ENCODE assay signal across 22 mouse cellular contexts in the genomic region with DNA sequence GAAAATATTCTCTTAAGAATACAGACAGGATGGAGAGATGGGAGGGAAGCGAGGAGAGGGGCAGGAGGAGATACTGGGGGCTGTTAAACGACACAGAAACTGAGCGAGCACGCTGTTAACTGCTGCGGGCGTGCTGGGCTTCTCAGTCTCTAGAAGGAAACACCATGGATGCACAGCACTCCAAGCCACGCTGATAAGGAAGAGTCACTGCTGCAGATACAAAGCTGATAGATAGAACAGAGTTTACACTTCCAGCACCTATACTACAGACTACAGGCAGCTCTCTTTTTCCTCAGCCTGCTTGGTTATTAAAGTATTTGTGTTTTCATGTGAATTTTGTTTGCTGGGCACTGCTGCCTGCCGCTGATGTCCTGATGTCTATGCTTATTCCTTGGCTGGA. TPM values are rescaled to one million over a fixed set of nuclear protein-coding genes. Genes with fewer than 3 reads are reported as not detected.
DNase-seq lines count a peak whose midpoint lies in the region; ATAC-seq and TF ChIP-seq lines count a peak whose summit lies in the region.
"Had no signal": no experiment of that assay in that cellular context is flagged by ENCODE, and none has a peak within 500 bp of the region (broad histone marks: within the 10 kb centered on the region; RNA-seq: fewer than 3 reads in every experiment).

No protein-coding gene starts in this region.

- TF ChIP-seq POLR2A in kidney, adult 2 months (IDR thresholded peaks at IDR 0.05; ENCODE audit: low read depth, low read length), result no peak
- TF ChIP-seq POLR2A in lung, adult 2 months (IDR thresholded peaks at IDR 0.05; ENCODE audit: borderline replicate concordance, extremely low read depth, low read depth, low read length), result no peak

- no peak overlapping the region for H3K4me2 ChIP-seq in kidney, embryonic 14.5 days (replicated peaks; ENCODE audit: low read depth, low read length)
- no peak overlapping the region for H3K4me2 ChIP-seq in intestine, embryonic 14.5 days (ENCODE audit: low read length)
- H3K4me2 ChIP-seq in liver, embryonic 12.5 days, result peak overlapping the region; percentile 16
- H3K4me2 ChIP-seq: embryonic facial prominence, embryonic 15.5 days; hindbrain, embryonic 14.5 days; limb, embryonic 12.5 days; lung, embryonic 14.5 days; neural tube, embryonic 13.5 days had no signal

- H3K36me3 ChIP-seq in kidney, adult 2 months (ENCODE audit: control insufficient read depth, insufficient read depth, low read length), result peaks cover 4% of the 10 kb centered on the region; the same call in 1 of the 2 replicates
- H3K36me3 ChIP-seq in kidney, embryonic 14.5 days (ENCODE audit: control insufficient read depth, insufficient read depth, low read length), result peaks cover 21% of the 10 kb centered on the region
- H3K36me3 ChIP-seq in intestine, embryonic 14.5 days (ENCODE audit: control insufficient read depth, insufficient read depth, low read length), result peaks cover 39% of the 10 kb centered on the region
- H3K36me3 ChIP-seq in liver, embryonic 12.5 days, result peaks cover 33% of the 10 kb centered on the region

- TF ChIP-seq CTCF in kidney, adult 2 months (conservative IDR thresholded peaks at IDR 0.05; ENCODE audit: insufficient read depth, insufficient read length, low read depth, low read length), result no peak
- TF ChIP-seq CTCF in lung, adult 2 months (IDR thresholded peaks at IDR 0.05; ENCODE audit: insufficient read depth, low read length), result no peak

- ATAC-seq in kidney, embryonic 14.5 days (ENCODE audit: low FRiP score, low TSS enrichment), result no peak
- ATAC-seq in intestine, embryonic 14.5 days (replicated peaks; ENCODE audit: low FRiP score, low TSS enrichment, low read depth), result peak; percentile 36; the same call in 1 of the 2 replicates
- peak; percentile 72 for ATAC-seq in liver, embryonic 12.5 days
- 0 out of 2 replicates have a peak, but pooled peaks have one; percentile 31 for ATAC-seq in megakaryocyte progenitor cell, adult 5-6 weeks (replicated peaks; ENCODE audit: poor library complexity)
- ATAC-seq: forebrain, embryonic 14.5 days; inflammation-experienced regulatory T-cells, adult 6 months; midbrain, embryonic 16.5 days had no signal

- H3K27ac ChIP-seq in kidney, adult 2 months (ENCODE audit: insufficient read depth, low read depth, low read length), result peak overlapping the region; percentile 65
- H3K27ac ChIP-seq in kidney, embryonic 14.5 days (ENCODE audit: low read depth, low read length), result no peak overlapping the region
- no peak overlapping the region for H3K27ac ChIP-seq in intestine, embryonic 14.5 days (ENCODE audit: low read depth)
- H3K27ac ChIP-seq in liver, embryonic 12.5 days, result peak overlapping the region; percentile 45
- H3K27ac ChIP-seq: embryonic facial prominence, embryonic 15.5 days; heart, embryonic 10.5 days; hindbrain, embryonic 14.5 days; neural tube, embryonic 13.5 days had no signal

- H3K9me3 ChIP-seq in kidney, embryonic 14.5 days (ENCODE audit: control insufficient read depth, low read length), result no peaks in the 10 kb centered on the region
- H3K9me3 ChIP-seq in intestine, embryonic 14.5 days (ENCODE audit: control insufficient read depth, low read length), result no peaks in the 10 kb centered on the region
- no peaks in the 10 kb centered on the region for H3K9me3 ChIP-seq in liver, embryonic 12.5 days (replicated peaks)
- H3K9me3 ChIP-seq: embryonic facial prominence, embryonic 15.5 days; heart, embryonic 10.5 days; limb, embryonic 12.5 days; neural tube, embryonic 13.5 days had no signal

- H3K9ac ChIP-seq in kidney, embryonic 14.5 days (ENCODE audit: low read depth, low read length), result no peak overlapping the region
- H3K9ac ChIP-seq in intestine, embryonic 14.5 days (ENCODE audit: low read length), result no peak overlapping the region
- H3K9ac ChIP-seq in liver, embryonic 12.5 days, result no peak overlapping the region
- H3K9ac ChIP-seq: embryonic facial prominence, embryonic 15.5 days; hindbrain, embryonic 14.5 days; limb, embryonic 12.5 days; lung, embryonic 14.5 days; neural tube, embryonic 13.5 days had no signal

- DNase-seq in kidney, adult 2 months, result no peak
- DNase-seq in intestine, embryonic 14.5 days (ENCODE audit: low spot score), result no peak
- DNase-seq in lung, adult 2 months, result no peak
- DNase-seq in gastrocnemius, postnatal 14 days, result no peak
- DNase-seq: adrenal gland, postnatal 14 days; cerebellum, adult 8-10 months; heart, postnatal 4 days; lung, embryonic 14.5 days; thymus, adult 18-20 months; thymus, postnatal 4 days had no signal

- 51% methylated on average over 8 of the region's 8 CpGs for WGBS in kidney, adult 2 months
- 74% methylated on average over 8 of the region's 8 CpGs for WGBS in kidney, embryonic 14.5 days
- 42% methylated on average over 8 of the region's 8 CpGs for WGBS in intestine, embryonic 14.5 days
- WGBS in liver, embryonic 12.5 days (ENCODE audit: insufficient replicate concordance), result 41% methylated on average over 8 of the region's 8 CpGs
- WGBS in lung, adult 2 months, result 81% methylated on average over 8 of the region's 8 CpGs

- no peaks in the 10 kb centered on the region for H3K4me1 ChIP-seq in kidney, adult 2 months (ENCODE audit: control insufficient read depth, insufficient read depth, low read length)
- H3K4me1 ChIP-seq in kidney, embryonic 14.5 days (ENCODE audit: control insufficient read depth, insufficient read depth, low read length), result no peaks in the 10 kb centered on the region
- no peaks in the 10 kb centered on the region for H3K4me1 ChIP-seq in intestine, embryonic 14.5 days (replicated peaks; ENCODE audit: control insufficient read depth, insufficient read depth, low read length)
- peaks cover 10% of the 10 kb centered on the region for H3K4me1 ChIP-seq in liver, embryonic 12.5 days
- no peaks in the 10 kb centered on the region for H3K4me1 ChIP-seq in lung, adult 2 months (ENCODE audit: control insufficient read depth, insufficient read depth, low read length)
- H3K4me1 ChIP-seq: embryonic facial prominence, embryonic 15.5 days; neural tube, embryonic 13.5 days had no signal

- no peak overlapping the region for H3K4me3 ChIP-seq in kidney, adult 2 months (ENCODE audit: insufficient read depth, low read depth, low read length)
- H3K4me3 ChIP-seq in kidney, embryonic 14.5 days (ENCODE audit: low read length), result no peak overlapping the region
- H3K4me3 ChIP-seq in intestine, embryonic 14.5 days (ENCODE audit: low read depth, low read length), result no peak overlapping the region
- no peak overlapping the region for H3K4me3 ChIP-seq in liver, embryonic 12.5 days
- no peak overlapping the region for H3K4me3 ChIP-seq in lung, adult 2 months (replicated peaks; ENCODE audit: extremely low read depth, low read depth, low read length)
- H3K4me3 ChIP-seq: embryonic facial prominence, embryonic 15.5 days; heart, embryonic 10.5 days; limb, embryonic 12.5 days; myocyte; neural tube, embryonic 13.5 days had no signal

- H3K27me3 ChIP-seq in kidney, adult 2 months (replicated peaks; ENCODE audit: control insufficient read depth, insufficient read depth, low read length), result no peaks in the 10 kb centered on the region
- no peaks in the 10 kb centered on the region for H3K27me3 ChIP-seq in kidney, embryonic 14.5 days (ENCODE audit: control insufficient read depth, insufficient read depth, low read length)
- H3K27me3 ChIP-seq in intestine, embryonic 14.5 days (replicated peaks; ENCODE audit: control insufficient read depth, insufficient read depth, low read length), result no peaks in the 10 kb centered on the region
- H3K27me3 ChIP-seq in liver, embryonic 12.5 days (replicated peaks), result no peaks in the 10 kb centered on the region
- H3K27me3 ChIP-seq: embryonic facial prominence, embryonic 15.5 days; limb, embryonic 12.5 days; neural tube, embryonic 13.5 days had no signal

- intact Hi-C loops in gastrocnemius, postnatal 14 days (cut with DNase I; ENCODE audit: low total_unique reads), result no loop called here

RNA-seq across cellular contexts. Expression of a gene that starts 21.7 kb away (rescaled TPM):
- polyA plus RNA-seq in kidney, adult 2 months (2012; rRNA removed), result 11.9 and 13.6 TPM in 2 replicates
- 25.2 and 43.3 TPM in 2 replicates for polyA plus RNA-seq in kidney, embryonic 14.5 days (2014; fragmentation: Nextera tagmentation; extraction: Ambion mirVana)
- polyA plus RNA-seq in intestine, embryonic 14.5 days (2014; fragmentation: Nextera tagmentation; extraction: Ambion mirVana), result 36.9 and 40.5 TPM in 2 replicates
- polyA plus RNA-seq in liver, embryonic 12.5 days (2016; fragmentation: Nextera tagmentation; extraction: Ambion mirVana), result 19.2 and 20.7 TPM in 2 replicates
- total RNA-seq in megakaryocyte progenitor cell, adult 5-6 weeks (2015), result 23.3 and 25.8 TPM in 2 replicates
- 28.7 and 30.1 TPM in 2 replicates for total RNA-seq in megakaryocyte progenitor cell, adult 5-6 weeks (2017)
- polyA plus RNA-seq in lung, adult 2 months (2012; rRNA removed), result 9.9 and 13.2 TPM in 2 replicates
- total RNA-seq in gastrocnemius, postnatal 14 days (2021), result 10 to 100 TPM in 1 of 2 experiments, 1 to 10 TPM in 1; 8.4 to 11.1 TPM

Comparison
In these comparisons a context has a peak if more than half of its experiments do, and no peak if none do; other contexts are left out.
1. H3K27ac ChIP-seq: peak in kidney, adult 2 months (single experiment) and liver, embryonic 12.5 days (single experiment); none in kidney, embryonic 14.5 days (single experiment) and intestine, embryonic 14.5 days (single experiment).